Mouse (Mus musculus): ENCODE data around the gene Ascc1. TPM values are rescaled to one million over a fixed set of nuclear protein-coding genes. Genes with fewer than 3 reads are reported as not detected.

Gene Ascc1
- total and polyA plus RNA-seq, 2 experiments from 2014 or later, result 13.5 to 50.1 TPM

DNA sequence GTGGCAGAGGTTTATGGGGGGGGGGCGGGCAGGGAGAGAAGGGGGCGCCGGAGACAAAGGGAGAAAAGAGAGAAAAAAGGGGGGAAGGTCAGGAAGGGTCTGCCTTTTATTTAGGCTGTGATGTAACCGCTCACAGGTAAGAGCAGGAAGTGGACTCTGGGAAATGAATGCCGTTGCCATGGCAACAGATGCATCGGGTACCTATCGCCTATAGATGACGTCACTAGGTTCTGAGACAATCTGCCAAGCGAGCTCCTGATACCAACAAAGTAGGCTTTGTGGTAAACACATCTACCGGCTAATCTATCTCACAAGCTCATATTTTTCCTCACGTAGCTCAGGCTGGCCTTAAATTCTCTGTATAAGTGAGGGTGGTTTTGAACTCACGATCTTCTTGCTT, 43.1 kb upstream of the Ascc1 start:
- peak; percentile 65 for DNase-seq (ENCODE audit: low spot score)
- WGBS, result 57% methylated on average over 10 of the region's 12 CpGs
- no peak overlapping the region for H3K4me2 ChIP-seq (ENCODE audit: low read depth, low read length, poor library complexity, severe bottlenecking)

DNA sequence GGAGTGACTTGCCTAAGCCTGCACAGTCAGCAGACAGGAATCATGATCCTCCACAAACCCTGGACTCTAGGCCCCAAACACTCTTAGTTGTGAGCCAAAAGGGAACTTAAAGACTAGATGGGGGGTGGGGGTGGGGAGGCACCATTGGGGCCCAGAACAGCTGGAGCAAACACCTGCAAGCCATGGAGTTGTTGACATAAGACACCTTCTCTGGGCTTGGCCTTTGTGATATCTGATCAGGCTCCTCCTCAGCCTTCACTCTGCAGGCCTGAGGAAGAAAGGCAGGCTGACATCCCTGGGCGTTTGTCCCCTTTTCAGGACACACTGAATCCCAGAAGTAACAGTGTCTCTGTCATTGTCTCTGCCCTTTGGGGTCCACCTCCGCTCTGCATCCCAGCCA, 39.0 kb upstream of the Ascc1 start:
- H3K27me3 ChIP-seq (ENCODE audit: insufficient read depth, low read length), result no peaks in the 10 kb centered on the region
- TF ChIP-seq CTCF (IDR thresholded peaks at IDR 0.05), result no peak
- 76% methylated on average over 2 of the region's 2 CpGs for WGBS
- ATAC-seq (ENCODE audit: low FRiP score) (no peak), DNase-seq (ENCODE audit: low spot score) (no peak)
- no peaks in the 10 kb centered on the region for H3K9me3 ChIP-seq (ENCODE audit: low read length)
- H3K4me3 ChIP-seq (ENCODE audit: low read depth, low read length), result no peak overlapping the region
- H3K9ac ChIP-seq (replicated peaks; ENCODE audit: low read length, poor library complexity, severe bottlenecking), result no peak overlapping the region
- H3K27ac ChIP-seq (ENCODE audit: low read depth, low read length), result no peak overlapping the region
- no peak overlapping the region for H3K4me2 ChIP-seq (ENCODE audit: low read depth, low read length, poor library complexity, severe bottlenecking)
- H3K4me1 ChIP-seq (ENCODE audit: insufficient read depth, low read length), result peaks cover 8% of the 10 kb centered on the region
- H3K36me3 ChIP-seq (ENCODE audit: insufficient read depth, low read length), result no peaks in the 10 kb centered on the region

More for the DNA sequence above, 43.1 kb upstream of the Ascc1 start:
- no peak overlapping the region for H3K4me3 ChIP-seq (ENCODE audit: low read depth, low read length)
- ATAC-seq (ENCODE audit: low FRiP score), result no peak
- no peak overlapping the region for H3K9ac ChIP-seq (replicated peaks; ENCODE audit: low read length, poor library complexity, severe bottlenecking)
- peaks cover 23% of the 10 kb centered on the region for H3K4me1 ChIP-seq (ENCODE audit: insufficient read depth, low read length)
- TF ChIP-seq CTCF (IDR thresholded peaks at IDR 0.05), result no peak
- no peaks in the 10 kb centered on the region for H3K36me3 ChIP-seq (ENCODE audit: insufficient read depth, low read length)
- H3K27me3 ChIP-seq (ENCODE audit: insufficient read depth, low read length), result no peaks in the 10 kb centered on the region
- no peaks in the 10 kb centered on the region for H3K9me3 ChIP-seq (ENCODE audit: low read length)
- H3K27ac ChIP-seq (ENCODE audit: low read depth, low read length), result no peak overlapping the region

DNA sequence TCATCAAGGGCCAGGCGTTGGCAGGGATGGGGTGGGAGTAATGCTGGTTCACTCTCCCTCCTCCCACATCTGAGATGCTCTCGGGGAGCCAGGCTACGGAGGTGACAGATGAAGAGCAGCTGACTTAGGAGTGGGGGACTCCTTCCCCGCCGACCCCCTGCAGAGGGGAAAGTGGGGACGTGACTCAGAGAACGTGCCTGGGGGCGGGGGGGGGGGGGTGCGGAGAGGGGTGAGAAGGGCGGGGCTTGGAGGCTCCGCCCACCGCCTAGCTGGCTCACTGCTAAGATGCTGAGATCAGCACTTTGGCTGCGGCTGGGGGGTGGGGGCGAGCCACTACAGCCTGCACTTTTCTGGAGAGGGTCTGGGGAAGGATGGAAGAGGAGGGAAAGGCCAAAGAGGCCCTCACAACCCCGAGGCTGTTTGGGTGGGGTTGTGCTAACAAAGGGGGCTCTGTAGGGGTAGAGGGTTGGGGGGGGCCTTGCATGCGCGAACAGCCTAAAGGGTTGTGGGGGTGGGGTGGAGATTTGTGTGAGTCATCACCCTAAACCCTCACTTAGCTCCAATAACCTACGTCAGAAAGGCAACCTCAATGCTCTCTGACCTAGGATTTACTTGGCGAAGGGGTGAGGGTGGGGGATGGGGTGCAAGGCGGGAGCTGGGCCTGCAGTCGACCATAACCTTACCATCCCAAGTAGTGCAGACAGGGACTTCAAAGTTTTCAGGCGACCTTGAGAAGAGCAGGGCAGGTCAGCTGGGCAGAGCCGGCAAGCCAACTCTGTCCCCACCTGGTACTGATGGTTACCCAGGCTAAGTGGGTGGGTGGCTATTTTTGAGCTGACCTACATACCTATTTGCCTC, 37.9 kb upstream of the Ascc1 start:
- Histone ChIP-seq H3K9ac (replicated peaks; ENCODE audit: low read length, poor library complexity, severe bottlenecking) (0 out of 2 replicates have a peak overlapping the region, but pooled peaks have one; percentile 13), H3K27ac (ENCODE audit: low read depth, low read length) (no peak overlapping the region), H3K36me3 (ENCODE audit: insufficient read depth, low read length) (no peaks in the 10 kb centered on the region), H3K9me3 (ENCODE audit: low read length) (no peaks in the 10 kb centered on the region), H3K27me3 (ENCODE audit: insufficient read depth, low read length) (no peaks in the 10 kb centered on the region), H3K4me2 (ENCODE audit: low read depth, low read length, poor library complexity, severe bottlenecking) (peak overlapping the region; percentile 32), H3K4me3 (ENCODE audit: low read depth, low read length) (no peak overlapping the region), H3K4me1 (ENCODE audit: insufficient read depth, low read length) (peaks cover 5% of the 10 kb centered on the region; the same call in 1 of the 2 replicates)
- DNase-seq (ENCODE audit: low spot score), result peak; percentile 53
- WGBS, result 8% methylated on average over 17 of the region's 23 CpGs
- TF ChIP-seq CTCF (IDR thresholded peaks at IDR 0.05), result no peak
- ATAC-seq (ENCODE audit: low FRiP score), result peak; percentile 32

DNA sequence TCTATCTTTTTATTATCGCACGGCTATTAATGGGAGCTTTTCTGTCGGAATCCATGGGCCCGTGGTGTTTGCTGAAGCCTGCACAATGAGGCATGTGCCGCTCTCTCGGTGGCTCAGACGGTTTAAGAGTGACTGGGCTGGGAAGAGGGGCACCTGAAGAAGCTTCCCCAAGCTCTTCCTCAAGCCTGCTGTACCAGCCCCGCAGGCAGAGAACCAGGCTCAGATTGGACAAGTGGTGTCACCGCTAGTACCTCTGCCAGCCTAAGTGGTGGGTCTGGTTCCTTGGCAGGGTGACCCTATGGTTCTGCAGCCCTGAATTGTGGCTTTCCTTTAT, 37.3 kb upstream of the Ascc1 start:
- peak overlapping the region; percentile 12; the same call in 1 of the 2 replicates for H3K27ac ChIP-seq (ENCODE audit: low read depth, low read length)
- no peak overlapping the region for H3K4me2 ChIP-seq (ENCODE audit: low read depth, low read length, poor library complexity, severe bottlenecking)
- no peaks in the 10 kb centered on the region for H3K27me3 ChIP-seq (ENCODE audit: insufficient read depth, low read length)
- ATAC-seq (ENCODE audit: low FRiP score) (no peak), DNase-seq (ENCODE audit: low spot score) (no peak)
- no peak overlapping the region for H3K9ac ChIP-seq (replicated peaks; ENCODE audit: low read length, poor library complexity, severe bottlenecking)
- no peak for TF ChIP-seq CTCF (IDR thresholded peaks at IDR 0.05)
- WGBS, result 34% methylated on average over 9 of the region's 9 CpGs
- no peaks in the 10 kb centered on the region for H3K36me3 ChIP-seq (ENCODE audit: insufficient read depth, low read length)
- no peak overlapping the region for H3K4me3 ChIP-seq (ENCODE audit: low read depth, low read length)
- H3K4me1 ChIP-seq (ENCODE audit: insufficient read depth, low read length), result peaks cover 5% of the 10 kb centered on the region; the same call in 1 of the 2 replicates
- H3K9me3 ChIP-seq (ENCODE audit: low read length), result no peaks in the 10 kb centered on the region

DNA sequence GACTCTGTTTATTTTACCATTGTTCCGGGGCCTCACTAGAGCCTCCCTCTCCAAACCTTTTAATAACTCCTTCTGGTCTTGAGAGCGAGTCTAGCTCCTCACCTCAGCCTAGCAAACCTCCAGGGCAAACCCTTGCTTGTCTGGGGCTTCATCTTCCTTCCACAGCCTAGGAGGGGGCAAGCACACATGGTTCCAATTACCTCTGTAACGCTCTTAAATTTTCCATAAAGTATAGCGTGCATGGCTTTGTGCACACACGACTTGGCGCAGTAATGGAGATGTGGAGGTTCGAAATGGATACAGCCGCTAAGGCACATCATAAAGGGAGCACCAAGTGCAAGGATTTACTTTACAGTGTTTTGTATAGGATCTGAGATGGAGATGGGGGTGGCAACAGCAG, 36.8 kb upstream of the Ascc1 start:
- H3K4me3 ChIP-seq (ENCODE audit: low read depth, low read length), result no peak overlapping the region
- 80% methylated on average over 8 of the region's 8 CpGs for WGBS
- H3K27ac ChIP-seq (ENCODE audit: low read depth, low read length), result peak overlapping the region; percentile 12; the same call in 1 of the 2 replicates
- no peaks in the 10 kb centered on the region for H3K36me3 ChIP-seq (ENCODE audit: insufficient read depth, low read length)
- peaks cover 7% of the 10 kb centered on the region; the same call in 1 of the 2 replicates for H3K4me1 ChIP-seq (ENCODE audit: insufficient read depth, low read length)
- no peaks in the 10 kb centered on the region for H3K9me3 ChIP-seq (ENCODE audit: low read length)
- no peak overlapping the region for H3K4me2 ChIP-seq (ENCODE audit: low read depth, low read length, poor library complexity, severe bottlenecking)
- no peak for ATAC-seq (ENCODE audit: low FRiP score)
- no peak for TF ChIP-seq CTCF (IDR thresholded peaks at IDR 0.05)
- no peak overlapping the region for H3K9ac ChIP-seq (replicated peaks; ENCODE audit: low read length, poor library complexity, severe bottlenecking)
- no peaks in the 10 kb centered on the region for H3K27me3 ChIP-seq (ENCODE audit: insufficient read depth, low read length)
- no peak for DNase-seq (ENCODE audit: low spot score)

DNA sequence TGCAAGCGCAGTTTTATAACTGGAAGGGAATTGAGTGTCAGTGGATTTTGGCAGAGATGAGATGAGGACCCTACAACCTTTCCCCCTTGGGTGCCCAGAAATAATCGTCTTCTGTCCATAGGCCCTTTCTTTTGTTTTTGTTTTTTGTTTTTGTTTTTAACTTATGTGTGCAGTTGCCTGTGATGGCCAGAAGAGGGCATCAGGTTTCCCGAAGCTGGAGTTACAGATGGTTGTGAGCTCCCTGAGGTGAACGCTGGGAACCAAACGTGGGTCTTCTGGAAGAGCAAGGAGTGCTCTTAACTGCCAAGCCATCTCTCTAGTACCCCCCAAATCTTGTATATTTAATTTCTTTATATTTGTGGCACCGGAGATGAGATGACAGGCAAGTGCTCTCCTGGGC, 35.9 kb upstream of the Ascc1 start:
- Histone ChIP-seq H3K9me3 (ENCODE audit: low read length) (no peaks in the 10 kb centered on the region), H3K4me2 (ENCODE audit: low read depth, low read length, poor library complexity, severe bottlenecking) (no peak overlapping the region), H3K4me3 (ENCODE audit: low read depth, low read length) (no peak overlapping the region), H3K9ac (replicated peaks; ENCODE audit: low read length, poor library complexity, severe bottlenecking) (no peak overlapping the region), H3K4me1 (ENCODE audit: insufficient read depth, low read length) (peaks cover 7% of the 10 kb centered on the region; the same call in 1 of the 2 replicates), H3K36me3 (ENCODE audit: insufficient read depth, low read length) (no peaks in the 10 kb centered on the region), H3K27ac (ENCODE audit: low read depth, low read length) (no peak overlapping the region), H3K27me3 (ENCODE audit: insufficient read depth, low read length) (no peaks in the 10 kb centered on the region)
- DNase-seq (ENCODE audit: low spot score) (no peak), ATAC-seq (ENCODE audit: low FRiP score) (no peak)
- 93% methylated on average over 6 of the region's 6 CpGs for WGBS
- TF ChIP-seq CTCF (IDR thresholded peaks at IDR 0.05), result peak; percentile 36
